Mouse (Mus musculus) lung, embryonic 15.5 days (tissue): Measurements from ENCODE around the gene Ppp2r5e. TPM values are rescaled to one million over a fixed set of nuclear protein-coding genes. Genes with fewer than 3 reads are reported as not detected.

Source experiments
- ATAC-seq: fragments of 200-750 bp; cut with Nextera tagmentation; 2 replicates; pipeline ENCODE4 v1.8.0; 2017; ENCODE audit warnings: moderate number of reproducible peaks, borderline replicate concordance; ENCODE audit not compliant: low FRiP score, low TSS enrichment; ENCODE audit errors: extremely low read depth
- H3K27ac ChIP-seq: fragments of 300-500 bp; sonication (generic); 2 replicates; pipeline ENCODE4 v1.5.1; 2015; ENCODE audit warnings: moderate library complexity, mild to moderate bottlenecking, inconsistent platforms
- H3K27me3 ChIP-seq: fragments of 300-500 bp; sonication (generic); 2 replicates; pipeline ENCODE4 v1.6.1; 2015; ENCODE audit warnings: inconsistent platforms
- H3K36me3 ChIP-seq: fragments of 300-500 bp; sonication (generic); 2 replicates; pipeline ENCODE4 v1.6.1; 2015; ENCODE audit warnings: inconsistent platforms
- H3K4me1 ChIP-seq: fragments of 300-500 bp; sonication (generic); 2 replicates; pipeline ENCODE4 v1.6.1; 2015; ENCODE audit warnings: inconsistent platforms
- H3K4me2 ChIP-seq: fragments of 300-500 bp; sonication (generic); 2 replicates; pipeline ENCODE4 v1.6.1; 2015; ENCODE audit warnings: inconsistent platforms, mild to moderate bottlenecking, moderate library complexity
- H3K4me3 ChIP-seq: fragments of 300-500 bp; sonication (generic); 2 replicates; pipeline ENCODE4 v1.5.1; 2015; ENCODE audit warnings: mild to moderate bottlenecking, inconsistent platforms
- H3K9ac ChIP-seq: fragments of 300-500 bp; sonication (generic); 2 replicates; pipeline ENCODE4 v1.6.1; 2015; ENCODE audit warnings: inconsistent platforms
- H3K9me3 ChIP-seq: fragments of 300-500 bp; sonication (generic); 2 replicates; pipeline ENCODE4 v1.6.1; 2016; ENCODE audit warnings: inconsistent platforms
- WGBS: fragments of 180-500 bp; shearing (Covaris S2); methylation state at CpG from one replicate; pipeline ENCODE4 v1.1.7; 2015; 5-methylcytosine and 5-hydroxymethylcytosine counted together
- polyA plus RNA-seq: library from polyadenylated mRNA; unstranded; fragments of >200 nt; fragmentation: Nextera tagmentation; extraction: Ambion mirVana; gene quantifications from 2 replicates; pipeline ENCODE4 v1.2.1, GENCODE M21; 2015

Gene Ppp2r5e
- polyA plus RNA-seq = 13.3 and 13.9 TPM in 2 replicates

DNA sequence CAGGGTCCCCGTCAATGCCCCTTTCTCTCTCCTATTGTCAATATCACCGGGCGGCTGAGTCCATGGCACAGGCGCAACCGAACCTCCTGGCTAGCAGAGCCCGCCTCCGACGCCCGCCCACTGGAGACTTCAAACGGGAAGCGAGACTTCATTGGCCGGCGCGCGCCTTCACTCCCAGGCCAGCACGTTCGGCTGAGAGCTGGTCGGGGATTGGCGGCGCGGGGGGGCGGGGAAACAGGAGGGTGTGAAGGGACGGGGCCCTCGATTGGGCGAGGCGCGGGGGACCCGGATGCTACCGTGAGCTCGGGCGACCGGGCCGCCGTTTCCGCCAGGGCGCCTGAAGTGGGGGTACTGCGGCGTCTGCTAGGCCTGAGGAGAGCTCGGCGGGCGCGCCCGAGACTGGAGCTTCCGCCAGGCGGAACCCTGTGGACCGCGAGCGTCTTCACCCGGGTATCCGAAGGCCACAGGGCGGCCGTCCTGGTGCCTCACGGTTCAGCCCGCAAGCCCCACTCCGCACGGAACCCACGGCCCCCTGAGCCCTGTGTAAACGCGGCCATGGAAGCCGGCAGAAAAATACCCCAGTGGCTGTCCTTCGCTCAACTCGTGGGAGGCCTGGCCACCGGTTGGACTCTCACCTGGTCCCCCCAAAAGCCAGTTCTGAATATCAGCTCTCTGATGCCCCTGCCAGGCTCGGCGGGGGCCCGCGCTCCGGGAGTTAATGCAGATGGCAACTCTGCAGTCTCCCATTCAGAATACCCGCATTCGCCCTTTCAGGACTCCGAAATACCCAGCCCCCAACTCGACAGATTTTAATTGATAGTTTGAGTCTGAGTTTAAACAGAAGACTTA lies at the start of gene Ppp2r5e:
Gene Ppp2r5e, minus strand, starts transcription at position 92 of the 849 bp plus-strand sequence.
- under 1% methylated on average over 72 of the region's 72 CpGs for WGBS
- Histone ChIP-seq H3K4me3 (peak within 1 kb of the TSS; percentile 96), H3K27me3 (no peaks in the 10 kb centered on the region), H3K36me3 (peaks cover 6% of the 10 kb centered on the region; the same call in 1 of the 2 replicates), H3K27ac (peak within 1 kb of the TSS; percentile 95), H3K9me3 (no peaks in the 10 kb centered on the region), H3K9ac (peak within 1 kb of the TSS; percentile 97), H3K4me1 (peaks cover 20% of the 10 kb centered on the region), H3K4me2 (peak within 1 kb of the TSS; percentile 80)
- ATAC-seq = peak; percentile 100

DNA sequence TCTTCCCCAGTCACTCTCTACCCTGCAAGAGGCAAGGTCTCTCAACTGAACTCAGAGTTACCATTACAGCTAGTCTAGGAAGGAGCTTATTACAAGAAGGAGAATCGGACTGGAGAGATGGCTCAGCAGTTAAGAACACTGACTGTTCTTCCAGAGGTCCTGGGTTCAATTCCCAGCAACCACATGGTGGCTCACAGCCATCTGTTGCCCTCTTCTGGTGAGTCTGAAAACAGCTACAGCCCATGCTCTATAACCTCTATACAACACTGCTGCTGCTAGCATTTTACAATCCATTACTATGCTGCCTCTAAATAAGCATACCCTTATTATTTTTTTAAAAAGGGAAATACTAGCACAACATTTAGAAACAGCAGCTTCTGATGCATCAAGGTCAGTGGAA lies 49.7 kb upstream of the Ppp2r5e start:
- Histone ChIP-seq H3K4me2 (no peak overlapping the region), H3K4me1 (no peaks in the 10 kb centered on the region), H3K27ac (no peak overlapping the region), H3K9me3 (no peaks in the 10 kb centered on the region), H3K9ac (no peak overlapping the region), H3K4me3 (no peak overlapping the region), H3K27me3 (no peaks in the 10 kb centered on the region), H3K36me3 (no peaks in the 10 kb centered on the region)
- 92% methylated on average over 1 of the region's 1 CpGs for WGBS
- no peak for ATAC-seq

DNA sequence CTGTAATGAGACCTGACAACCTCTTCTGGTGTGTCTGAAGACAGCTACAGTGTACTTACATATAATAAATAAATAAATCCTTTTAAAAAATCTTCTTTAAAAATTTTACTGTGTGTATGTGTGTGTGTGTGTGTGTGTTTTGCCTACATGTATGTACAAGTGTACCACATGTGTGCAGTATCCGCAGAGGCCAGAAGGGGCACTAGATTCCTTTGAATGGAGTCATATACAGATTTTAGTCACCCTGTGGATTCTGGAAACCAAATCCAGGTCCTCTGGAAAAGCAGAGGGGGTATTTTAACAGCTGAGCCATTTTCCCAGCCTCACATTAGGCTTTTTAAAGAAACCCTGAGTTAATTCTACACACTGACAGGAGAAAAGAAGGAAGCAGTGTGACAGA lies 45.7 kb upstream of the Ppp2r5e start:
- H3K9ac ChIP-seq = no peak overlapping the region
- H3K4me1 ChIP-seq = no peaks in the 10 kb centered on the region
- H3K36me3 ChIP-seq = no peaks in the 10 kb centered on the region
- no peak for ATAC-seq
- H3K27me3 ChIP-seq = no peaks in the 10 kb centered on the region
- 90% methylated on average over 1 of the region's 1 CpGs for WGBS
- H3K4me3 ChIP-seq = no peak overlapping the region
- H3K9me3 ChIP-seq = no peaks in the 10 kb centered on the region
- H3K27ac ChIP-seq = no peak overlapping the region
- H3K4me2 ChIP-seq = no peak overlapping the region

DNA sequence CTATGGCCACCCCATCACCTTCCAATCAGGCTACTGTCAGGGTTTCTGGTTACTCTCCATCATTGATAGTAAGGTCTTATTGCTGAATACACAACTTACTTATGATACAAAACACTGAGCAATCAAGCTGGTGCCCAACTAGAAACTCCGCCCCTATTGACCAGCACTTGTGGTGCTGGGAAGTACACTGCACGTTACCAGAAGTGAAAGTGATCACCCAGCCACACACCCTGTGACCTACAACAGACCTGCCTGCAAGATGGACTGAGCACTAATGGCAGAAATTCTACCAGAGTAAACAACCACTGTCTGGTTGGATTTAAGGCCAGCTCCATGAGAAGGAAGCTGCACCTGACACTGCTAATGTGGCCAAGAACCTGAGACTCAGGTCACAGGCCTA lies 42.3 kb upstream of the Ppp2r5e start:
- no peak for ATAC-seq
- Histone ChIP-seq H3K27me3 (no peaks in the 10 kb centered on the region), H3K9ac (no peak overlapping the region), H3K4me1 (no peaks in the 10 kb centered on the region), H3K4me3 (no peak overlapping the region), H3K27ac (no peak overlapping the region), H3K9me3 (no peaks in the 10 kb centered on the region), H3K4me2 (no peak overlapping the region), H3K36me3 (no peaks in the 10 kb centered on the region)
- WGBS = 80% methylated on average over 2 of the region's 2 CpGs

DNA sequence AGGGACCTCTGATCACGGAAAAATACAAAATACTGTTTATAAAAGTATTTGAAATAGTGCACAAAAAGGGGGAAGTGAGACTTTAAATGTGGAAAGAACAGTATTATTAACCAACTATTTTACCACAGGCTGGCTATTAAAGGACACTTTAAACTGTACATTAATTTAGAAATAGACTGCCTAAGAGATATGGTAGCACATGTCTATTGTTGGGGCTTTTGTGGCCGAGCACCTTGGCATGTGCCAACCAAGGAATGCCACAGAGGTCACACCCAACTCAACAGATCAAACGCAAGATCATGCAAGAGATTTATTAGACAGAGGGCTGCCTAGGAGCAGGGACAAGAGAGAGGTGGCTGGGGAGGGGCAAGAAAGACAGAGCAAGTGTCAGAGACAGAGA lies 41.1 kb upstream of the Ppp2r5e start:
- no peak overlapping the region for H3K9ac ChIP-seq
- ATAC-seq = no peak
- H3K27ac ChIP-seq = no peak overlapping the region
- H3K27me3 ChIP-seq = no peaks in the 10 kb centered on the region
- no peaks in the 10 kb centered on the region for H3K9me3 ChIP-seq
- H3K4me2 ChIP-seq = no peak overlapping the region
- H3K36me3 ChIP-seq = no peaks in the 10 kb centered on the region
- H3K4me1 ChIP-seq = no peaks in the 10 kb centered on the region
- WGBS = 81% methylated on average over 3 of the region's 3 CpGs
- H3K4me3 ChIP-seq = no peak overlapping the region

DNA sequence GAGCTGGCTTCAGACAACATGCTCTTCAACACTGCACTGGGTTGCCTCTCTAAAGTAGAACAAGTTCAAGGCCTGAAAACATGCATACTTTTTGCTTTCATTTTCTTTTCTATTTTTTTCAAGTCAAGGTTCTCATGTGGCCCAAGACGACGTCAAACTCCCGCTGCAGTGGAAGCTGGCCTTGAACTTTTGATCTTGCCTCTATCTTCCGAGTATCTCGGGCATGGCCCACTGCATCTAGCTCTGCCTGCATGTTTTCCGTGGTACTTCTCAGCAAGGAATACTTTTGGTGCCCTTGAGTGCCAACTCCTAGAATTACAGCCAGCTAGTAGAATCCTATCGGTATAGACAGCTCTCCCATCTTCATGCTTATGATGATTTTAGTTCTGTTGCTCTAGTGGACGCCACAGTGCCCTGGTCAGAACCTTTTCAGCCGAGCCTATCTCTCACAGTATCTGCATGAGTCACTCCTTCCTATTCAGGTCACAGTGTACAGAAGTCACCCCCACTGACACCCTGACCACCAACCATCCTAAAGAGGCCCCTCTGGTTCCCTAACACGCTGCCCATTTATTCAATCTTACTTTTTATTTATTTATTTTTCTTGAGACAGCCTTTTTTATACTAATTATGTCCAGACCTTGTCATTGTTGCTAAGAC lies 39.9 kb upstream of the Ppp2r5e start:
- no peak overlapping the region for H3K4me3 ChIP-seq
- H3K4me2 ChIP-seq = no peak overlapping the region
- H3K9me3 ChIP-seq = no peaks in the 10 kb centered on the region
- H3K27ac ChIP-seq = no peak overlapping the region
- no peaks in the 10 kb centered on the region for H3K27me3 ChIP-seq
- H3K36me3 ChIP-seq = no peaks in the 10 kb centered on the region
- no peaks in the 10 kb centered on the region for H3K4me1 ChIP-seq
- H3K9ac ChIP-seq = no peak overlapping the region
- 82% methylated on average over 10 of the region's 10 CpGs for WGBS
- ATAC-seq = no peak

DNA sequence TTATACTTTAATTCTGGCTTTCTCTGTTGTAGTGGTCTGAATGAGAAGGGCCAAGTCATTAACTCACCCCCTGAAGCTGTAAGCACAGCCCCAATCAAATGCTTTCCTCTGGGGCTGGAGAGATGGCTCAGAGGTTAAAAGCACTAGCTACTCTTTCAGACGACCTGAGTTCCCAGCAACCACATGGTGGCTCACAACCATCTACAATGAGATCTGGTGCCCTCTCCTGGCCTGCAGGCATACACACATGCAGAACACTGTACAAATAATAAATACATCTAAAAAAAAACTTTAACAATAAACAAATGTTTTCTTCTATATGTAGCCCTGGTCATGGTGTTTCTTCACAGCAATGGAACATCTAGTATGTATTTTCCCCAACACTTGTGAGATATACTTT lies 33.6 kb upstream of the Ppp2r5e start:
- no peaks in the 10 kb centered on the region for H3K27me3 ChIP-seq
- no peaks in the 10 kb centered on the region for H3K9me3 ChIP-seq
- no peak for ATAC-seq
- no peak overlapping the region for H3K4me3 ChIP-seq
- 58% methylated on average over 1 of the region's 1 CpGs for WGBS
- no peak overlapping the region for H3K4me2 ChIP-seq
- H3K27ac ChIP-seq = no peak overlapping the region
- H3K9ac ChIP-seq = no peak overlapping the region
- no peaks in the 10 kb centered on the region for H3K36me3 ChIP-seq
- H3K4me1 ChIP-seq = no peaks in the 10 kb centered on the region

DNA sequence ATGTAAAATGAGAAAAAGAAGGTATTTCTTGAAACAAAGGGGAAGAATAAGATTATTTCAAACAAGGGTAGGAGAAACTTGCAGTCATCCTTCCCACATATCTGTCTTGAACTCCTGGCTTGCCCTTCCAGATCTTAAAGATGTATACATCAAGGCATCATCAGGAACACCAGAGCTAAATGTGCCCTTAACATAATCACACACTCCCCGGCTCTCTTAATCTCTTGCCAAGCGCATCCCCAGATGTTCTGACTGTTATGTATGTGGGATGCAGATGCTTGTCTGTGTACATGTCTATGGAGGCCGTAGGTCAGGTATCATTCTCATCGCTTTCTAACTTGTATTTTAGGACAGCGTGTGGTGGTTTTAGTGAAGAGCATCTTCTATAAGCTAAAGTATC lies 27.2 kb upstream of the Ppp2r5e start:
- no peak for ATAC-seq
- WGBS = 85% methylated on average over 5 of the region's 5 CpGs
- no peaks in the 10 kb centered on the region for H3K4me1 ChIP-seq

DNA sequence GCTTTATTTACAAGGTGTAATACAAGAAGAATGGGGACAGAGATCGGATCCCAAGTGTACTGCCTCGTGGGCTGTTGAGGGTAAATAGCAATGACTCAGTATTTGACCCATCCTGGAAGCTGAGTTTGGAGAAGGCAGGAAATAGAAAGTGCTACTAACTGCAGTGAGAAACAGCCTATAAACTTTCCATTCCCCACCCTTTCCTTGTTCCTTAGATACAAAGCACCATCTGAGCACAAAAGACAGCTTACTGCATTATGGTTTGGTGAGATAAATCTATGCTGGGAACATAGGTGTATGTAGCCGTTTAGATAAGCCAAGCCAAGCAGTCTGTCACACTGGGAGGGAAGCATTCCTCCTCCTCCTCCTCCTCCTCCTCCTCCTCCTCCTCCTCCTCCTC lies 26.8 kb upstream of the Ppp2r5e start:
- Histone ChIP-seq H3K9me3 (no peaks in the 10 kb centered on the region; the same call in 1 of the 2 replicates), H3K4me3 (no peak overlapping the region), H3K27me3 (no peaks in the 10 kb centered on the region), H3K4me2 (no peak overlapping the region), H3K36me3 (no peaks in the 10 kb centered on the region), H3K9ac (no peak overlapping the region), H3K27ac (no peak overlapping the region), H3K4me1 (no peaks in the 10 kb centered on the region)
- ATAC-seq = no peak
- 64% methylated on average over 3 of the region's 3 CpGs for WGBS

More for the DNA sequence above, 27.2 kb upstream of the Ppp2r5e start:
- no peak overlapping the region for H3K4me2 ChIP-seq
- H3K27me3 ChIP-seq = no peaks in the 10 kb centered on the region
- no peak overlapping the region for H3K27ac ChIP-seq
- H3K9ac ChIP-seq = no peak overlapping the region
- no peaks in the 10 kb centered on the region; the same call in 1 of the 2 replicates for H3K9me3 ChIP-seq
- H3K36me3 ChIP-seq = no peaks in the 10 kb centered on the region
- H3K4me3 ChIP-seq = no peak overlapping the region

DNA sequence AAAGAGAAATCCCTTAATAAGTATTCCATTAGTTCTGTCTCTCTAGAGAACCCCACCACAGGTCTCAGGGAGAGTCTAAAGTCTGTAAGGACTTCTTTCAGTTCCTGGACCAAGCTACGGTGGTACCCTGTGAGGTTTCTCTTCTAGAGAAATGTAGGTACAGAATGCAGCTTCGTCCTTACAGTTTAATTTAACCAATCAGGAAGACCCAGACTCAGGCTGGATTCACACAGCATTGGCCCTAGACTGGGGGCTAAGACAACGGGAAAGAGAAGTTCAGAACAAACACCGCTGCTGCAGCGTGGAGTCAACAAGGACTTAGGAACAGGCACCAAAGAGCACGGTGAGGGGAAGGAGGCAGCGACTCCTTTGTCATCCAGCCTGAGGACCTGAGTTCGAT lies 20.8 kb upstream of the Ppp2r5e start:
- no peak for ATAC-seq
- WGBS = 55% methylated on average over 8 of the region's 8 CpGs
- no peaks in the 10 kb centered on the region for H3K27me3 ChIP-seq
- no peaks in the 10 kb centered on the region for H3K36me3 ChIP-seq
- no peak overlapping the region for H3K9ac ChIP-seq
- peaks cover 5% of the 10 kb centered on the region; the same call in 1 of the 2 replicates for H3K4me1 ChIP-seq
- H3K4me3 ChIP-seq = no peak overlapping the region
- no peak overlapping the region for H3K27ac ChIP-seq
- no peak overlapping the region for H3K4me2 ChIP-seq
- H3K9me3 ChIP-seq = no peaks in the 10 kb centered on the region; the same call in 1 of the 2 replicates

DNA sequence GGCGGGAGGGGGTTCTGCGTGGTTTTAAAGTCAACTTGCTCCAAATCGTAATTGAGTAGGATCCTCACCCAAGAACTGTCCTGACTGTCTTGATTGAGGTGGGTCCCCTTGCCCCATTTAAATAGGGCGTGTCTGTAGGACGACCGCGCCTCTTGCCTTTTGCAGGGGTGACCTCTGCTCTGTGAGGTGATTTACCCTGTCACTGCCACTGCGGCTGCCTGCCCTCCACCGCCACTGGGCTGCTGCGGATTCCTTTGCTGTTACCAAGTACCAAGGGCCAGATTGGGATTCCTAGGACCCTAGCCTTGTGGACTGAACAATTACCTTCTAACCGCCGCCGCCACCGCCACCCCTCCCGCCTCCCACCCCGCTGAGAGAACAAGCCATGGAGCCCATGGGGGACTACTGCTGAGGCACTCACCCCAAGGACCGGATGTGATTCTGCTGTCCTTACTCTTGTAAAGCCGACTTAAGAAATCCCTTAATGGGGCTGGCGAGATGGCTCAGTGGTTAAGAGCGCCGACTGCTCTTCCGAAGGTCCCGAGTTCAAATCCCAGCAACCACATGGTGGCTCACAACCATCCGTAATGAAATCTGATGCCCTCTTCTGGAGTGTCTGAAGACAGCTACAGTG lies 20.2 kb upstream of the Ppp2r5e start:
- Histone ChIP-seq H3K4me1 (peaks cover 5% of the 10 kb centered on the region; the same call in 1 of the 2 replicates), H3K4me3 (peak overlapping the region; percentile 23), H3K4me2 (peak overlapping the region; percentile 57), H3K27ac (no peak overlapping the region), H3K27me3 (no peaks in the 10 kb centered on the region), H3K36me3 (no peaks in the 10 kb centered on the region), H3K9me3 (no peaks in the 10 kb centered on the region), H3K9ac (peak overlapping the region; percentile 10; the same call in 1 of the 2 replicates)
- 8% methylated on average over 24 of the region's 24 CpGs for WGBS
- no peak for ATAC-seq

DNA sequence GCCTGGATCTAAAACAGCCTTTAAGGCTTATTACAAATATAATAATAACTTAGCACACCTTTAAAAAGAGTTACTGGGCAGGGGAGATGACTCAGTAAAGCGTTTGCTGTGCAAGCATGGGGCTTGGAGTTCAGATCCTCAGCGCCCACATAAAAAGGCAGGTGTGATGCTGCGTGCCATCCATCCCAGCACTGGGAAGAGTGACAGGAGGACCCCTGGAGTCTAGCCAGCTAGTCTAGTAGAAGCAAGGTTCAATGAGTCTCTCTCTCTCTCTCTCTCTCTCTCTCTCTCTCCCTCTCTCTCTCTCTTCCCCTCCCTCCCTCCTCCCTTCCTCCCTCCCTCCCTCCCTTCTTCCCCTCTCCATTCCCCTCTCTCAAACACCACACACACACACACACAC lies 19.5 kb upstream of the Ppp2r5e start:
- Histone ChIP-seq H3K27me3 (no peaks in the 10 kb centered on the region), H3K4me2 (no peak overlapping the region), H3K9me3 (no peaks in the 10 kb centered on the region), H3K4me1 (peaks cover 5% of the 10 kb centered on the region; the same call in 1 of the 2 replicates), H3K36me3 (no peaks in the 10 kb centered on the region), H3K4me3 (no peak overlapping the region), H3K9ac (no peak overlapping the region), H3K27ac (no peak overlapping the region)
- 44% methylated on average over 3 of the region's 3 CpGs for WGBS
- ATAC-seq = no peak
